Mouse (Mus musculus) hindlimb bud, embryonic 11.5 days (tissue): ENCODE measurements around the gene Slc4a1.

Experiments
- DNase-seq: peaks from one replicate; pipeline ENCODE4 v3.0.0-alpha.2; 2012; ENCODE audit warnings: low read depth, low spot score; ENCODE audit errors: extremely low spot score

The Slc4a1 gene

DNA sequence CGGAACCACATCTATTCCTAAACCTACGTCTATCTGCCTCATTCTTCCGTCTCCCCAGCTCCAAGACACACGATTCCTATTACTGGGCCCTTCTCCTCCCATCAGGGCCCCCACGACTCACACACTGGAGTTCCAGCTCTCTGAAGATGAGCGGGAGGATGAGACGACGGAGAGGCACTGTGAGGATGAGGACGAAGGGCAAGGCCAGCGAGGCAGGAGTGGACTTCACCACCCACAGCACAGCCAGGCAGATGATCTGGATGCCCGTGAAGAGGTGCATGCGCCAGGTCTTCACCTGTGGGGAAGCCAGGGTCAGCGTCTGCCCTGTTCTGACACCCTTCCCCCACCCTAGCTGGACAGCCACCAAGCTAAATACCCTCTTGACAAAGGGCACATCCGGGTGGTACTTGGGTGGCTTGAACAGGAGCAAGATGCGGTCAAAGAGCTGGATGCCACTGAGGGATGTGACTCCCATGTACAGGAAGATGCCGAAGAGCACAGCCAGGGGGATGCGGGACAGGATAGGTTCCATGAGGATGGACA is 15.0 kb downstream of the Slc4a1 start:
- no peak for DNase-seq

DNA sequence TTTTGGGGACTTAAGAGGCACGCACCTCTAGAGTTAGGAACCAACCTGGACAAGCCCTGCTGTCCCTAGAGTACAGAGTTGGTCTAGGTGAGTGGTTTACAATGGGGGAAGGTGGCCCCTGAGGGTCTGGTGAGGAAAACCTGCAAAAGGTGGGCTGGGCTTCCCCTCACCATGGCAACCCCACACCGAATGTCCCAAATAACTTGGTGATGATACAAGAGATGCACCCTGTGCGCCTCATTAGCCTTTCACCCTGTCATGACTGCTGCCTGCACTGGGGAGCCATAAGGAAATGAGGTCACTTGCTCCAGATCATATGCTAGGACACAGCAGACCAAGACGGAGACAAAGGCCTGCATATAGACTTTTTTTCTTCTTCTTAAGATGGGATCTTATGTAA is 15.6 kb downstream of the Slc4a1 start:
- no peak for DNase-seq

DNA sequence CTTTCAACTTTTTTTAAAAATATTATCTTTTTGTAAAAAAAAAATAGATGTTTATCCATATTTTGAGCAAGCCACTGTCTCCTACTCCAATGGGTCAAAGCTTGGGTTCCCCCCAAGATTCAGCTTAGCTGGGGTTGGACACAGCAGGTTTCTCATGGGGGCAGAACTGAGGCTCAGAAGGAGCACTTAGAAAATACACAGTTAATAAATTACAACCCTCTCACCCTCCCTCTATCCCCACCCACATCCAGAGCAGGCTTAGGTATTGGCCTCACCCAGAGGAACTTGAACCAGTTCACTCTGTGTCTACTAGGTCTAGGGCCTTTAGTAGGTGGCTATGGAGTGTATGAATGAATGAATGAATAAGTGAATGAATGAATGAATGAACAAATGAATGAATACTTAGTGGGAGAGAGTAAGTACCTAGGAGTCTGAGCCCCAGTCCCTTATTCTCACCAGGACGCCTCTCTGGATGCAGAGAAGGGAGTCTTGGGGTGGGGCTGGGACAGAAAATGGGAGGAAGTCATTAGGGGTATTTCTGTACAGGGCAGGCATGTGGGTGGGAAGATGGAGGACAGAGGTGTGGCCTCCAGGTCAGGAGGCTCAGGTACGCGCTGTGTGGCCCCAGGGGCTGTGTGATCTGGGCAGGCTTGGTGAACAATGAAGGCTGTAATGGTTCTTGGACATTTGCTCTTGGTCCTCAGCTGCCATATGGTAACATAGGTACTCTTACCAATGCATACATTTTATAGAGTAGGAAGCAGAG is 16.6 kb downstream of the Slc4a1 start:
- no peak for DNase-seq

DNA sequence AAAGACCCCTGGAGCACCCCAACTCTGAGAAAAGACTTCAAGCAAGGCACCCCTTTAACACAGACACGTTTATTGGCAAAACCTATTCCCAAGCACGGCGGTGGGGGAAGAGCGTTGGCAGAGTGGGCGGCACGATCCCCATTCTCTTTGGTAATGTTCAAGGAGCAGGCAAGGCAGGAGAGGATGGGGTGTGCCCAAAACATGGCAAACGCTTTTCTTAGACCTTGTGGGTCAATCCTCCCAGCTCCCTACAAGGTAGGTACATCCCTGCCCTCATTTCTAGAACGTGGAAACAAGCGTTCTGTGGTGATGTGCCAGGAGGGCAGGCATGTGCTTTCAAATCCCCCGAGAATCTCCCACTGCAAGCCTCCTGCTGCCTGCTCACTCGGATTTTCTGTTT is 17.2 kb downstream of the Slc4a1 start:
- DNase-seq, result no peak

DNA sequence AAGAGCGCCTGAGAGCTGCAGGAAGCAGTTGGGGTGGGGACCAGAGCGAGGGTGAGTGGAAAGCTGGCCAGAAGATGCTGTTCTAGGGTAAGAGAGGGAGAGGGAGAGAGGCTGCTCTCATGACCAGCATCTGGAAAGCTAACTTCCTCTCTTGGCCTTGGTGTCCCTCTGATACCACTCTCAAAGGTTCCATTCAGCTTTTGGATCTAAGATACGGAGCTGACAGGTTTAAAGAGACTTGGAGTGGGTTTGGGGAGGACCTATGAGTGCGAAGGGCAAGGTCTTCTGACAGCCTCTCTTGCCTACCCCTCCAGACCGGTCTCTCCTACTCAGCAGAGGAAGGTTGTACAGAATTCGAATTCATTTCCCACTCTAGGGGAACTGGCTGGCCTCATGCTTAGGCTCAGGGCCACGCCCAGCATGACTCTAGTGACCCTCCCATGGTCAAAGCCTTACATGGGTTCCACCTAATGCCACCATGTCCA is 17.9 kb downstream of the Slc4a1 start:
- DNase-seq, result no peak

DNA sequence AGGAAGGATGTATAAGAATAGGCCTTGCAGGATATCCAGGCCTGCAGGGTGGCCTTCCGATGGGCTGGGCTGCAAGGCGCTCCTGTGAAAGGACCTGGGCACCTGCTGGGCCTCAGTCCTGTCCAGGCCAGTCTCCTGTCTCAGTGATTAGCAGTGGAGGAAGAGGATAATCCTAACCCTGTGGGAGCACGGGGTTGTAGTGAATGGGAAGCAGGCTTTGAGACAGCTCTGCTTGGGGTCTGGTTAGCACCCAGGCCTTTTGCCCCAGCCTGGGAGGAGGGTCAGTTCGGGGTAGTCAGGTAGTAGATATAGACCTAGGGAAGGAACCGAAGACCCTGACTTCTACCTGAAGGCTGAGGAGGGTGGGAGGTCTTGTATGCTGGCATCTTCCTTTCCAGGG is 18.3 kb downstream of the Slc4a1 start:
- DNase-seq, result no peak

DNA sequence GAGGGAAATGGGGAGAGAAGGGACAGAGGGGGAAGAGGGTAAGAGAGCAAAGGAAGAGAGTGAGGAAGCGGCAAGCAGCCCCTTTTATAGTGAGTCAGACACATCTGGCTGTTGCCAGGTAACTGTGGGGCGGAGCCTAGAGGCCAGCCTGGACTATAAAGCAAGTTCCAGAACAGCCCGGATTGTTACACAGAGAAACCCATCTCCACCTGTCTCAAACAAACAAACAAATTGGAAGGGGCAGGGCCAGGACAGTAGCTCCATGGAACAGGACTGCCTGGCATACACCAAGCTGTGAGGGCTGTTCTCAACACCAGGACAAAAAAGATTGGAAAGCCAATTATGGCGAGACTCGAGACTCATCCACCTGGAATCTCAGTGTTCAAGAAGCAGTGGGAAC is 19.1 kb downstream of the Slc4a1 start:
- no peak for DNase-seq

DNA sequence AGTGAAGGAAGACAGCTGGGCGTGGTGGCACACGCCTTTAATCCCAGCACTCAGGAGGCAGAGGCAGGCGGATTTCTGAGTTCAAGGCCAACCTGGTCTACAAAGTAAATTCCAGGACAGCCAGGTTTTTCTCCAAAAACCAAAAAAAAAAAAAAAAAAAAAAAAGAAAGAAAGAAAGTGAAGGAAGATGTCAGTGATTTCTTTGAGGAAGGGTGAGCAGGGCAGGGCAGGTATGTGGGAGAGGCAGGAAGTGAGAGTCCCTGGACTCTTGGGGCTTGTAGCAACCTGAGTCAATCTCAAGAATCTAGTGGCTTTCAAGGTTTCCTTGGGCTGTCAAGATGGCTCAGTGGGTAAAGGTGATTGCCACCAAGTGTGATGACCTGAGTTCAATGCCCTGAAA is 21.5 kb downstream of the Slc4a1 start:
- DNase-seq, result no peak

DNA sequence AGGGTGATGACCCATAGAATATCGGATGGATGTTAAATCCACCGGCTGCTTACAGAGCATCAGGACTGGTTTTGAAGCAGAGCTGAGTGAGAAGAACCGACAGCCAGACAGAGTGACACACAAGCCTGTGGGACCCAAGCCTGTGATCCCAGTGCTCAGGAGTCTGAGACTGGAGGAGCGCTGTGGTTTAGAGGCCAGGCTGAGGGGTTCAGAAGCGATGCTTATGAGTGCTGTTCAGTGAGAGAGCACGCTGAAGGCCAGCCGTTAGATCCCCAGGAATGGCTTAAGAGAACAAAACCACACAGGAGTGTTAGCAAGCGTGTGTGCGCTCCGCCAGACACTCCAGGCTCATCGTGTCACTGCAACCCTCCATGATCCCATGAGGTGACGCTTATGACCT is 23.3 kb downstream of the Slc4a1 start:
- no peak for DNase-seq

DNA sequence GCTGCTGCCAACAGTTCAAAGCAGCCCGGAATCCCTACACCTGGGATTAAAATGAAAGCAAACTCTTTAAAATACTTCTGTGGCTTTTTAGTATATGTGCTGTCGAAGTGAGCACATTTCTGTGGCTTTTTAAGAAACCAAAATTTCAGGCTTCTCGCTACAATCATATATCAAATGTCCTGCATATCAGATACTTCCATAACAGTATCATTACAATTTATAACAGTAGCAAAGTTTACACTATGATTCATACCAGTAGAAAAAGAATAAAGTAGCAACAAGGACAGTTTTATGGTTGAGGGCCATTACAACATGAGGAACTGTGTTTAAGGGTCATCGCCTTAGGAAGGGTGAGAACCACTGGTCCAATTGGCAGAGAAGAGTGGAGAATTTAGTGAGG is 24.9 kb downstream of the Slc4a1 start:
- no peak for DNase-seq

DNA sequence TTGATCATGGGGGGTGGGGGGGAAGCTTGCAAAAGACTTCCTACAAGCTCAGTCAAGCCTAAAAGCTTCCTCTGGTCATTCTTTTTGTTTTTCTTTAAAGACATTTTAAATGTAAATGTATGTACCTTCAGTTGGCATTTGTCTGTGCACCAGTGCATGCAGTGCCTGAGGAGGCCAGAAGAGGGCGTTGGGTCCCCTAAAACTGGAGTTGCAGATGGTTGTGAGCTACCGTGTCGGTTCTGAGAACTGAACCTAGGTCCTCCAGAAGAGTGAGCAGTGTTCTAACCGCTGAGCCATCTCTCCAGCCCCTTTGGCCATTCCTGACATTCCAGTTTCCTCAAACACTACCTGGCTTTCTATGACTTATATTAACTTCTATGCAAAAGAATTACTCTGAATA is 26.4 kb downstream of the Slc4a1 start:
- no peak for DNase-seq

DNA sequence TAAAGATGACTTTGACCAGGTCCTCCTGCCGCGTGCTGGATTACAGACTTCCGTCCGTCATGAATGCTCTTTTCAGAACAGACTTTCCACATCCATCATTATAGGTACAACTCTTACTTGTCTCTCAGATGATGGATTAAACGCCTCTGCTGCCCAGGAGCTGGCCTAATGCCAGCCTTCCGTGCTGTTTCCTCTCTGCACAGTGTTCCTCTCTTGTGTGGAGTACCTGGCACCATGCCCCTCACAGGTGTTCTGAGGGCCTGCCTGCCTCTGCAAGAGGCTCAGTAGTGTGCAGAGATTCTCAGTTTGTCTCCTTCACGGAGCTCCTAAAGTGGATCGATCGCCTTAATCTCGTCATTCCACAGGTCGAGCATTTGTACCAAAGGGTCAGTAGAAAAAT is 26.8 kb downstream of the Slc4a1 start:
- no peak for DNase-seq

DNA sequence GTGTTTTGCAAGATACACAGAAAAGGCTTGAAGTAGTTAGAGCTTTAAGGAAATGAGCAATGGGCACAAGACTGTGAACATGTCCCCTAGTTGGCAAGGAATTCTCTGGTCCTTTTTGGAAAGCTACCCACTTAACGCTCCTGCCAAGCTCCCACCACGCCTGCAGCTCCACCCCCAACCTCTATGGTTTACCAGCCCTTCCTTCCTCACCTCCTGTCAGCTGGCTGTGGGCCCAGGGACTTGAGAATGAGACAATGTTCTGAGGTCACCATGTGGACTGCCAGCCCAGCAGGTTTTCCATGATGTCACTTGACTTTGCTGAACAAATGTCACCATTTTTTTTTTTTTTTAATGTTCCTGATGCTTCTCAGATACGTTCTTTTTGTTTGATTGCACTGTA is 27.4 kb downstream of the Slc4a1 start:
- DNase-seq, result no peak

DNA sequence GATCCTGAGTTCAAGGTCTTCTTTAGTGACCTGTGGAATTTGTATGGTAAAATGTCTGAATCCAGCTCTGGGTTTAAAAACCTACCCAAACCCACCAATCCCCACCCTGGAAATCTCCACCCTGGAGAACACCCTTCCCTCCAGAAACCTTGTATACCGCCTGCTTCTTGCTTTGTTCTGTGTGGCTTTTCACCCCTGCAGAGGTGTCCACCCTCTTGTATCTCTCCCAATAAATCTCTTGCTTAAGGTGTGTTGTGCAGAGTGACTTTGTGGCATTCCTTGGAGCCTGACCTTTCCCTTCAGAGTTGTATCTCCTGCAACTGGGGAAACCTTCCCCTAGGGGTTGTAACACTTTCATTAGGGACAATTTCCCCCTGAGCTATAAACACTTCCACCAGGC is 28.1 kb downstream of the Slc4a1 start:
- DNase-seq, result no peak

DNA sequence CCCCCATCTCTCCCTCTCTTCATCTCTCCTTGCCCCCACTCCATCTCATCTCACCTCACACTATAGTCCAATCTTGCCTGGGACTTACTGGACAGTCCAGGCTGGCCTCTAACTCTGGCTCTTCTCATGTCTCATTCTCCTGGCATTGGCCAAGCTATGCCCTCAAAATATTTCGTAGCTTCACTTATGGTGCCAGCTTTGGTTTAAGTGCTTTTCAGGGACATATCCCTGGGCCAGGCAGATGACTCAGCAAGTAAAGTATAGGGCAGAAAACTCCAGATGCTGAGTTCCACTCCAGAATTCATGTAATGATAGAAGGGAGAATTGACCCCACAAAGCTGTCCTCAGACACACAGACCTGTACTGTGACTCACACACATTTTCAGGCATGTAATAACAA is 29.8 kb downstream of the Slc4a1 start:
- DNase-seq, result no peak

DNA sequence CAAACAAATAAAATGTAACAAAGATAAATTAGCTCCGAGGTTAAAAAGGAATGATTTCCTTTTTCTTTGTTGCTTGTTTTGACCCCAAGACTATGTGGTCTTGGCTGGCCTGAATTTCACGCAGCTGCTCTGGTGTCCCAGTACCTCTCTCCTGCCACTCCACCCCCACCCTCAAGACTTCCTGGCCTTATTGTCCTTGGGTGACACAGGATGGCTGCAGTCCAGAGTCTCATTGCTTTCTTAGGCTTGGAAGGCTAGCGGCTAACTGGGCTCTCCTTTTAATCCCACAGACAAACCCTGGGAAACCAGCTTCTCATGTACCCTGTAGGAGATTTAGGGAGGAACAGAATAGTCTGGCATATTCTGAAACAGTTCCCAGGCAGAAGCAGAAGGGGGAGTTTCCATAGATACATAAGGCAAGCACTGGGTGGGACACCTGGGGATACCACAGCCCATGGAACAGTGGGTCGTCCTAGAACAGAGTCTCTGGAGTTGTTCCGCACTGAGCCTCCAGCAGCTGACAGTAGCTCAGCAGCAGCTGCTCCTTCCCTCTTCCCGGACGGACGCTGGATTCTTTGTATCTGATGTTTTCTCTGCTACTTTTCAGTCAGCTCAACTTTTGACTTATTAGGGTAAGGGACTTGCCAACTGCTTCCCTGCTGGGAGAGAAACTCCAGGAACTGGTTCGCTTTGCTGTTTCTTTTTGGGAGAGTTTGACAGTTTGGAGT is 30.9 kb downstream of the Slc4a1 start:
- no peak for DNase-seq

DNA sequence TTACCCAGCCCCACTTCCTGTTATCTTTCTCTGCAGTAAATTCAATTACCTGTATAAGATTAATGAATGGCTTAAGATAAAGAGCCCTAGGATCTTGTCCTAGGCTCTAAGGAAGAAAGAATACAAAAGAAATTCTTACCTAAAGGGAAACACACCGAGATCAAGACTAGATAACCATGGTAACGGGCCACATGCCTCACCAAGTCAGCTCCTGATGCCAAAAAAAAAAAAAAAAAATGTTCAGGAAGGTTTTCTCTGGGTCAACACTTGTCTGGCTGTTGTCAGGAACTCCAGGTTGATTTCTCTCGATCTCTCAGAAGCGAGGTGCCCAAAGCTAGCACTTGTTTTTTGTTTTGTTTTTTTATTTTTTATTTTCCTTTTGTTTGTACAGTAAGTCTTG is 32.0 kb downstream of the Slc4a1 start:
- no peak for DNase-seq

DNA sequence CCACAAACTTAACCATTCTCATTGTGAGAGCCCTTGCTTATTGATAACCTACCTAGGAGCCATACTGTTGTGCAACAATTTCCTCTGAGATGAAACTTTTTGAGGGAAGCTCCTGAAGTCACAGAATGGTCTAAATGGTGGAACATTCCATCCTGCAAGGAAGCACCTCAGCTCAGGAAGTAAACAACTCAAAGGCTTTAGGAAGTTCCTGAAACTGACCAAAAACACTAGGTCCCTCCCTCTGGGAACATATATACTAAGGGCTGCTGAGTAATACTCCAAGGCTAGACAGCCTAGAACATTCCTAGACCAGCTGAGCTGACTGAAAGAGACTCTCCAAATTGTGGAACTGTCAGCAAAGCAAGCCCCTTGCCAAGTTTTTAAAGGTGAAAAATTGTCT is 32.9 kb downstream of the Slc4a1 start:
- no peak for DNase-seq

DNA sequence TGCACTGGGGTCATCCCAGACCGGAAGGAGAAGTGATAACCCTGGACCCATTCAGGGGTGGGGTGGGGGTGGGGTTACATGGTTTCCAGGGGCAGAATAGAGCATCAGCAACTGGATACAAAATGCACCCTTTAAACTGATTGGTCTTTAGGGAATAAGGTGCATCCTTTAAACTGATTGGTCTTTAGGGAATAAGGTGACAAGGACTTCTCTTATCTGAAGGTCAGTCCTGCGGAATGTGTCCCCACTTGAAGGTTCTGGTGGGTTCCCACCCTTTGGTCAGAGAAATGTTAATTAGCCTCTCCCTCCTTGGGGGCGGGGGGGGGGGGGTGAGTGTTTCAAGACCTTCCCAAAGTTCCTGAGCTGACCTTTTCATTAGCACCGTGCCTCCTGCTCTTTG is 34.2 kb downstream of the Slc4a1 start:
- no peak for DNase-seq

DNA sequence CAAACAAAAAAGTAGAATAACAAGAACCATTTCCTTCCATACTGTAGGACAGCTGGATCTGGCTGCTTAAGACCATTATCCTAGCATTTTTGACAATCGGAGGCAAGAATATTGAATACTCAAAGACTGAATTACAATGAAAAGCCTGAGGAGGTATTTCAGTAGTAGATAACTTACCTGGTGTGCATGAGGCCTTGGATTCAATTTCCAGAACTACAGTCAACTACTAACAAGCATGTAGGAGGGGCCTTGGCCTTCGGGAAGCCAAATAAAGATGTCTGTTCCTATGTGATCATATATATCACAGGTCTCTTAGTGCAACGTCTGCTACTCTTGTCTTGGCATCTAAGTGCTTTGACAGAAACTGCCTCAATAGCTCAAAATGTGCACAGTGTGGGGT is 36.0 kb downstream of the Slc4a1 start:
- DNase-seq, result no peak

DNA sequence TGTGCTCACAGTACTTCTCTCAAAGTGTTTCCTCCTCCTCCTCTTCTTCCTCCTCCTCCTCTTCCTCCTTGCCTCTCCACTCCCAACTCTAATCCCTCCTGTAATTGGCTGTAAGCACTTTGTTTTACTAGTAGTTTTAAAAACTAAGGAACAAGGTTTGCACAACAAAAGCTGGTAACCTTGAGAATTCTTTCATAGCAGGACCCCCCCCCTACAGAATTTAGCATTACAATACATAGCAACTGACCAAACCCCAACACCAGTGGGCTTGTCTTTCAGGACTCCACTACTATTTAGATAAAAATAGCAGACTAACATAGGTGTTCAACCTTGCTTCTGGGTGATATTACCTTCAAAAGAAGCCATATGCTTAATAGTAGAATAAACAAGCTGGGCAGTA is 36.5 kb downstream of the Slc4a1 start:
- DNase-seq, result no peak

DNA sequence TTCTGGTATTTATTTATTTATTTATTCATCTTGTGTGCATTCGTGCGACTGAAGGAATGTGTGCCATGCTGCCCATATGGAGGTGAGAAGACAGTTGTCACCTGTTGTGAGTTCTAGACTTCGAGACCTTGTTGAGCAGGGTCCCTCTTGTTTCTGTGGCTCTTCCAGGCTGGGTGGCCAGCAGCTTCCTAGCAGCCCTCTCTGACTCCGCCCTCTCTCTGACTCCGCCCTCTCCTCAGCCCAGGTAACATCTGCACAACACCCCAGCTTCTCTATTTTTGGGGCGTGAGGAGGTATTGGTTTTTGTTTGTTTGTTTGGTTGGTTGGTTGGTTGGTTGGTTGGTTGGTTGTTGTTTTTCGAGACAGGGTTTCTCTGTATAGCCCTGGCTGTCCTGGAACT is 38.2 kb downstream of the Slc4a1 start:
- DNase-seq, result no peak
